Mouse (Mus musculus) adrenal gland, postnatal 36 days (tissue): Measurements from ENCODE around the gene Omp. TPM values are rescaled to one million over a fixed set of nuclear protein-coding genes. Genes with fewer than 3 reads are reported as not detected.
A peak's percentile ranks its signal among the peaks of the same experiment; 100 is the strongest.

Experiments used
- DNase-seq, 2 experiments: peaks; one replicate each; pipeline ENCODE4 v3.0.0; 2021; ENCODE audit warnings: mixed read lengths in 1 of 2
- total RNA-seq, 2 experiments: library from RNA; stranded (reverse); gene quantifications; 2 replicates each; pipeline ENCODE4 v1.2.3; 2021

Gene Omp
- total RNA-seq, 2 experiments from 2014 or later = 0.20 to 3.1 TPM

DNA sequence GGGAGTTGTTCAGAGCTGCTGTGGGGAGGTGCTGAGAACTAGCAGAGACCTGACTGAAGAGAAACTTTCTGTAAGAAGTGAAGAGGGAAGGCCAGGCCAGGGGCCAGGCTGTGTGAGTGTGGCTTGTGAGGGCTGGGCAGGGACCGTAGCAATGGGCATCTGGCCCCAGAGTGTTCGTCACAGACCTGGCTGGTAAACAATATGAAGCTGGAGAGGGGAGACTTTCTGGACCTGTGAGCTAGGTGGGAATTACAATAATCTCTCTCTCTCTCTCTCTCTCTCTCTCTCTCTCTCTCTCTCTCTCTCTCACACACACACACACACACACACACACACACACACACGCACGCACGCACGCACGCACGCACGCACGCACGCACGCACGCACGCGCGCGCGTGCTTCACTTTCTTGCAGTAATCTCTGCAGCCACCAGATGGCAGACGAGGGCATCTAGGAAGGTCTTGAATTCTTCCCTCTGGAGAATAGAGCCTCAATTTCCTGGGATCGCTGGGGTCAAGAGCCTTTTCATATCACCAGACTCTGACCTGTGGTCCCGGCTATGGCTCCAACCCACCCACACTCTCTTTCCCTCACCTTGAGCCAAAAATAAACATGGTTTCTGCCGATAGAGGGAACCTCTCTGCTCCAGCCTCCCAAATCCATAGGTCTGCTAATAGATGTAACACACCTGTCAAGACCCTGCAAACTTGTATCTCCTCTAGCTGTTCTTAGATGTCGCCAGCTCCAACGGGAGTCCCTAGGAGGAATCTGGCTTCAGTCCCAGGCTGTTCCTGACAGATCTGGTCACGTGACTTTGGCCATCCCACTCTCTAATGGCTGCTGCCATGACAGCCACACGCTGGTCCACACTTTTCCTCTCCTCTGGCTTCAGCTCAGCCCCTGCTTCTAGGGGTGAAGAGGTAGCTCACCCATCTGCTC, 42.0 kb downstream of the Omp start:
- peak; percentile 81 to 85 for DNase-seq

DNA sequence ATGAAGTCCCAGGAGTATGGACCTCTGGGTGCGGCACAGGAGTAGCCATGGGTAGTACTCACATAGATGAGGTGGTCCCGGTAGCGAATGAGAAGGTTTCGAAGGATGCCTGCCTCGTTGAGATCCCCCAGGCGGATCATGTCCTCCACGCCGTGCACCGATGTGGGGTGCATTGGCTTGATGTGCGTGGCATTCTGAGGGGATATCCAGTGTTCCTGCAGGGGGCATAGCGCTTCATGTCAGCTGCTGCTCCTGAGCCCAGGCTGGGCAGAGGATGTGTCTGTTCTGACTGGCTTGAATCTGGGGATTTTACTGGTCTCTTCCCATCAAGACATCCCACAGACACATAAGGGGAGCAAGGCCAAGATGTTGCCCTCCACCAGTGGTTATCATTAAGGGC, 42.8 kb downstream of the Omp start:
- no peak for DNase-seq

DNA sequence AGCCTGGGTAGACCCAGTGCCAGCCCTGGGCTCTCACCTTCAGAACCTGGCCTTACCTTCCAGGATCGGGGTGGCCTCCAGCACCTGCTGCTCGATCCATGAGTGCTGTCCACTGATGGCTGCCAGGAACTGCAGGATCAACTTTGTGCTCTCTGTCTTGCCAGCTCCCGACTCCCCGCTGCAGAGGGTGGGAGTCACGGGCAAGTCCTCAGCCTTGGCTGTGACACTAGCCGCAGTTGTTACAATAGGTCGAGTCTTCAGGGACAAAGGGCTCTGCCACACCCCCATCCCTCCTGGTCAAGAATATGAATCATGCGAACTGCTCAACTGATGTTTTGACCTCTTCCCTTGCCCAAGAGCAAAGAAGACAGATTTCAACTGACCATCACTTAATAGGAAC, 47.7 kb downstream of the Omp start:
- DNase-seq = no peak

DNA sequence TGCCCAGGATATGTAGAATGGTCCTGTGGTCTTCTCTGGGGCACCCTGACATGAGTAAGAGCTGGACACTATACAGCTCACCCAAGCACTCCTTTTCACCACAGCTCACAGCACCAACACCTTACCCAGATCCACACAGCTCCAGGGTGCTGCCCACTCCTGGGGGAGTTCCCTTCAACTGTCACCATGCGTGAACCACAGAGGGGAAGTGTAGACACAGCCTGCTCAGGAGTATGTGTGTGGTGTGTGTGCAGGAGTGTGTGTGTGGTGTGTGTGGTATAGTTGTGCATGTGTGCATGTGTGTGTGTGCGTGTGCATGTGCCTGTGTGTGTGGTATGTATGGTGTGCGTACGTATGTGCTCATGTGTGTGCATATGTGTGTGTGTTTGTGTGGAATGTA, 49.5 kb downstream of the Omp start:
- no peak for DNase-seq

Other genes starting within 250 kb of the Omp start
- not detected for gene Gdpd4, start 225.5 kb downstream of the Omp start, total RNA-seq
- gene Myo7a, start 26.0 kb downstream of the Omp start, total RNA-seq = 100 to 1,000 TPM; 102 to 124 TPM
- gene Capn5, start 32.8 kb upstream of the Omp start, total RNA-seq = 1 to 10 TPM; 3.7 to 7.0 TPM
- 1 to 10 TPM in 1 of 2 experiments, under 1 TPM in 1; 0.20 to 3.2 TPM for gene B3gnt6, start 54.0 kb upstream of the Omp start, total RNA-seq
- gene Acer3, start 175.7 kb upstream of the Omp start, total RNA-seq = 10 to 100 TPM; 12.9 to 17.3 TPM
- 10 to 100 TPM; 19.8 to 23.4 TPM for gene Tsku, start 215.8 kb upstream of the Omp start, total RNA-seq